Mouse (Mus musculus) CD8-positive naive resting alpha-beta T cell, adult 57 days (primary cell): ENCODE measurements around the gene Il17re. TPM values are rescaled to one million over a fixed set of nuclear protein-coding genes. Genes with fewer than 3 reads are reported as not detected.

Source experiments
- total RNA-seq: library from RNA; stranded (reverse); gene quantifications from one replicate; pipeline ENCODE4 v1.2.4, GENCODE M21; 2023

Gene Il17re
- not detected for total RNA-seq

GRCm38 (mm10) chr6:113457952-113458534 is at the start of gene Il17re:
Gene Il17re (plus strand): TSS chr6:113458484.

DNA sequence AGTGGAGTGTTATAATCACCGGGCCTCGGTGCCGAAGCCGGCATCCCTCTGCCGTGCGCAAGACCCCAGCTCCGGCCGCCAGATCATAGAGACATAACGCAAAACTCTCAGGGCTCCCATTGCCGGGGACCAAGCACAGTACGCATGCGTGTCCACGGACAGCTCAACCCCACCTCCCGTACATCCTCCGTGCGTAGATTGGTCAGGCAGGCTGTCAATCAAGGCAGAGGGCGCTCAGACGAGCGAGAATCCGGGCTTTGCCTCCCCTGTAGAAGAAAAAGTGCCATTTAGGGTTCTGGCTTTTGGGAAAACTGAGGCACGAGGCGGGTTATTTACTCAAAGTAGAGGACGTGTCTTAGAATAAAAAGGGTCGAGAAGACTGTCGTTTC is 39.1 kb upstream of the Il17re start, which contains the start of gene Rpusd3:
Rpusd3 (minus strand) TSS at position 142 of the 389 bp plus-strand sequence.

GRCm38 (mm10) chr6:113435664-113436205 is 22.5 kb upstream of the Il17re start, which contains the start of gene Cidec:
Gene Cidec (minus strand): TSS chr6:113435760.

DNA sequence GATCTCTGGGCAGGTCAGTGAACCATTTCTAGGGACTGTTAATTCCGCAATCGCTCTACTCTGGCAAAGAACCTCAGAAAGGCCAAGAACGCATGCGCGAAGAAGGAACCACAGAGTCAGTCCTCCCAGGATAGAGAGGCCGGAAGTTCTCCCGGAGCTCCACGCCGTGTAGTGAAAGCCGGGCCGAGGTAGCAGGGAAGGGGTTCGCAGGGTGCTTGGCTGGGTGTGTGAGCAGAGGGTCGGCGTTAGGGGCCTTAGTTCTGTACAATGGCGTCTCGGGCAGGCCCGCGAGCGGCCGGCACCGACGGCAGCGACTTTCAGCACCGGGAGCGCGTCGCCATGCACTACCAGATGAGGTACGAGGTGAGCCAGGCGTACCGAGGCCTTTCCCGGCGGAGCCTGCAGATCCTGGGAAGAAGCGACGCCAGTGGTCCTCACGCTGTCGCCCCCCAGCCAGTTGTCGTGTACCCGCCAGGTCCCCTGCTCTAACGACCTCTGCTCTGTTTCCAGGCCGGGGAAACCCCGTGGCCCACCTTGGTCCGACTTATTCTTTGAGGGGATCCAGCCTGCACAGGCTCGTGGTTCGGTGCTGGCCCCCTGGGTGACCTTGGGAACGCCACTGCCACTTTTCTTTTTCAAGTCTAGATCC is 15.7 kb upstream of the Il17re start, which contains the start of gene Jagn1:
Jagn1 (plus strand) TSS at position 128 of the 649 bp plus-strand sequence.

GRCm38 (mm10) chr6:113471297-113471936 is 13.1 kb downstream of the Il17re start, which contains the start of gene Il17rc:
Gene Il17rc (plus strand): TSS chr6:113471427.

GRCm38 (mm10) chr6:113483100-113483615 is 24.9 kb downstream of the Il17re start, which contains the start of gene Creld1:
Gene Creld1 (plus strand): TSS chr6:113483297.

DNA sequence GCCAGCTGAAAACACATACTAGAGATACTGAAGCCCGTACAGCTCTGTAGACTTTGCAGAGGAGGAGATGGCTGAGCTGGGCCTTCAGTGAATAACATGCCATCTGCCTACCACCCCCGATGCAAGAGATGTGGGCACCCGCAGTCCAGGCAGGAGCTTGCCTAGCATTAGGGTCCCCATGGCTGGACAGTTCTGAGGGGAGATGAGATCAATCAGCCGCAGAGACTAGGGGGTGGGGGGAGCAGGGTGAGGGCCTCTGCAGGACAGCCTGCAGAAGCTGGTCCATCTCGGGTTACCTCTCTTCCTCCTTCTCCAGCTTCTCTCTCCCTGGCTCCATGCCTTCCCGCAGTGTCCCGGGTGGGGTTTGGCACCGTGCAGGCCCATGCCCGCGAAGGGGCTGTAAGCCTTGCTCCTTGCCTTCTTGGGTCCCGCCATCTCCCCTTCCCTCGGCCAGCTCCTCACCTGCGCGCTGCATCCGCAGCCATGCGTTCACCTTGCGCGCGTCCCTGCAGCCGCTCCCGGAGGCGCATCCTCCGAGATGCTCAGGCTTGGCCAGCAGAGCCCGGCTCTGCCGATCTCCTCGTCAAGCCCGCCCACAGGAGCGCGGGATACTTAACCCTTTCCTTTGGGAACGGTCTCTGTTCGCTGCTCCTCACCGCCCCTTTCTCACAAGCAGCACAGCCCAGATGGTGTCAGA is 43.3 kb downstream of the Il17re start, which contains the start of gene Prrt3:
Prrt3 (minus strand) TSS at position 544 of the 697 bp plus-strand sequence.

Other genes starting within 250 kb of the Il17re start
- gene Mtmr14, start 220.6 kb upstream of the Il17re start, total RNA-seq, result 35.7 TPM
- gene Cpne9, start 176.2 kb upstream of the Il17re start, total RNA-seq, result 2.1 TPM
- gene Brpf1, start 151.3 kb upstream of the Il17re start, total RNA-seq, result 60.7 TPM
- gene Ogg1, start 131.5 kb upstream of the Il17re start, total RNA-seq, result 12.5 TPM
- 0.61 TPM for gene Camk1, start 114.5 kb upstream of the Il17re start, total RNA-seq
- gene Tada3, start 80.6 kb upstream of the Il17re start, total RNA-seq, result 24.6 TPM
- gene Arpc4, start 80.4 kb upstream of the Il17re start, total RNA-seq, result 244 TPM
- 44.0 TPM for gene Ttll3, start 69.2 kb upstream of the Il17re start, total RNA-seq
- gene Rpusd3, start 39.1 kb upstream of the Il17re start, total RNA-seq, result 12.3 TPM
- not detected for gene Cidec, start 22.7 kb upstream of the Il17re start, total RNA-seq
- gene Jagn1, start 15.9 kb upstream of the Il17re start, total RNA-seq, result 20.1 TPM
- not detected for gene Il17rc, start 12.9 kb downstream of the Il17re start, total RNA-seq
- 9.8 TPM for gene Creld1, start 24.8 kb downstream of the Il17re start, total RNA-seq
- 0.86 TPM for gene Prrt3, start 43.4 kb downstream of the Il17re start, total RNA-seq
- 64.3 TPM for gene Emc3, start 73.2 kb downstream of the Il17re start, total RNA-seq
- gene Fancd2, start 73.2 kb downstream of the Il17re start, total RNA-seq, result 0.83 TPM
- gene Fancd2os, start 142.2 kb downstream of the Il17re start, total RNA-seq, result not detected
- 87.6 TPM for gene Brk1, start 146.3 kb downstream of the Il17re start, total RNA-seq
- gene Vhl, start 165.5 kb downstream of the Il17re start, total RNA-seq, result 15.5 TPM
- 54.3 TPM for gene Irak2, start 180.0 kb downstream of the Il17re start, total RNA-seq
- gene Tatdn2, start 238.6 kb downstream of the Il17re start, total RNA-seq, result 238 TPM